Mouse (Mus musculus) erythroblast, embryonic 14.5 days (primary cell): ENCODE measurements around the gene Rbm20.

Source experiments
- GATA1 ChIP-seq: IDR thresholded peaks from 2 replicates; pipeline ENCODE4 v1.6.1; 2012; ENCODE audit warnings: low read length, inconsistent platforms, mixed read lengths
- TAL1 ChIP-seq: IDR thresholded peaks from 3 replicates; pipeline ENCODE4 v1.6.1; 2012; ENCODE audit warnings: low read length, inconsistent platforms, mixed read lengths

GRCm38 (mm10) chr19:53781826-53782225 is 104.7 kb downstream of the Rbm20 start:
- TF ChIP-seq GATA1 (no peak), TAL1 (no peak)
